Mouse (Mus musculus): Measurements from ENCODE around the gene Myadml2. TPM values are rescaled to one million over a fixed set of nuclear protein-coding genes. Genes with fewer than 3 reads are reported as not detected.

Myadml2 gene
- polyA plus RNA-seq, 1 experiment, result not detected

GRCm38 (mm10) chr11:120659509-120660300 lies 11.7 kb upstream of the Myadml2 start:
- Histone ChIP-seq H3K9ac (ENCODE audit: low read depth, poor library complexity, severe bottlenecking) (peak overlapping the region; percentile 78), H3K9me3 (replicated peaks; ENCODE audit: control insufficient read depth, insufficient read depth, low read length, poor library complexity, severe bottlenecking) (no peaks in the 10 kb centered on the region), H3K27ac (ENCODE audit: insufficient read depth, low read length) (no peak overlapping the region), H3K4me1 (ENCODE audit: control insufficient read depth, insufficient read depth, low read length) (peaks cover 2% of the 10 kb centered on the region), H3K27me3 (ENCODE audit: control insufficient read depth, insufficient read depth, low read length, poor library complexity, severe bottlenecking) (peaks cover 3% of the 10 kb centered on the region; the same call in 1 of the 2 replicates), H3K36me3 (ENCODE audit: control insufficient read depth, insufficient read depth, low read length, poor library complexity, severe bottlenecking) (no peaks in the 10 kb centered on the region), H3K4me3 (ENCODE audit: low read depth, low read length) (peak overlapping the region; percentile 87)
- TF ChIP-seq CTCF (IDR thresholded peaks at IDR 0.05; ENCODE audit: low read depth, low read length), result no peak
- no peak for TF ChIP-seq EP300 (IDR thresholded peaks at IDR 0.05; ENCODE audit: insufficient read depth, low read depth, low read length)
- TF ChIP-seq POLR2A (IDR thresholded peaks at IDR 0.05; ENCODE audit: insufficient read depth, low read length), result no peak

GRCm38 (mm10) chr11:120658876-120659410 lies 11.0 kb upstream of the Myadml2 start:
- Histone ChIP-seq H3K4me1 (ENCODE audit: control insufficient read depth, insufficient read depth, low read length) (peaks cover 2% of the 10 kb centered on the region), H3K27me3 (ENCODE audit: control insufficient read depth, insufficient read depth, low read length, poor library complexity, severe bottlenecking) (peaks cover 3% of the 10 kb centered on the region; the same call in 1 of the 2 replicates), H3K27ac (ENCODE audit: insufficient read depth, low read length) (no peak overlapping the region), H3K9me3 (replicated peaks; ENCODE audit: control insufficient read depth, insufficient read depth, low read length, poor library complexity, severe bottlenecking) (no peaks in the 10 kb centered on the region), H3K36me3 (ENCODE audit: control insufficient read depth, insufficient read depth, low read length, poor library complexity, severe bottlenecking) (no peaks in the 10 kb centered on the region), H3K9ac (ENCODE audit: low read depth, poor library complexity, severe bottlenecking) (no peak overlapping the region), H3K4me3 (ENCODE audit: low read depth, low read length) (peak overlapping the region; percentile 87; the same call in 1 of the 2 replicates)
- TF ChIP-seq EP300 (IDR thresholded peaks at IDR 0.05; ENCODE audit: insufficient read depth, low read depth, low read length) (0 out of 2 replicates have a peak, but pooled peaks have one; percentile 33), POLR2A (IDR thresholded peaks at IDR 0.05; ENCODE audit: insufficient read depth, low read length) (no peak), CTCF (IDR thresholded peaks at IDR 0.05; ENCODE audit: low read depth, low read length) (peak; percentile 93)

GRCm38 (mm10) chr11:120657301-120657700 lies 9.3 kb upstream of the Myadml2 start:
- Histone ChIP-seq H3K4me1 (ENCODE audit: control insufficient read depth, insufficient read depth, low read length) (peaks cover 2% of the 10 kb centered on the region), H3K36me3 (ENCODE audit: control insufficient read depth, insufficient read depth, low read length, poor library complexity, severe bottlenecking) (no peaks in the 10 kb centered on the region), H3K27ac (ENCODE audit: insufficient read depth, low read length) (no peak overlapping the region), H3K4me3 (ENCODE audit: low read depth, low read length) (no peak overlapping the region), H3K27me3 (ENCODE audit: control insufficient read depth, insufficient read depth, low read length, poor library complexity, severe bottlenecking) (peaks cover 3% of the 10 kb centered on the region; the same call in 1 of the 2 replicates), H3K9me3 (replicated peaks; ENCODE audit: control insufficient read depth, insufficient read depth, low read length, poor library complexity, severe bottlenecking) (no peaks in the 10 kb centered on the region), H3K9ac (ENCODE audit: low read depth, poor library complexity, severe bottlenecking) (no peak overlapping the region)
- no peak for TF ChIP-seq EP300 (IDR thresholded peaks at IDR 0.05; ENCODE audit: insufficient read depth, low read depth, low read length)
- TF ChIP-seq CTCF (IDR thresholded peaks at IDR 0.05; ENCODE audit: low read depth, low read length), result no peak
- TF ChIP-seq POLR2A (IDR thresholded peaks at IDR 0.05; ENCODE audit: insufficient read depth, low read length), result no peak

GRCm38 (mm10) chr11:120654741-120655140 lies 6.8 kb upstream of the Myadml2 start:
- Histone ChIP-seq H3K9me3 (replicated peaks; ENCODE audit: control insufficient read depth, insufficient read depth, low read length, poor library complexity, severe bottlenecking) (no peaks in the 10 kb centered on the region), H3K4me1 (ENCODE audit: control insufficient read depth, insufficient read depth, low read length) (no peaks in the 10 kb centered on the region), H3K27ac (ENCODE audit: insufficient read depth, low read length) (no peak overlapping the region), H3K27me3 (ENCODE audit: control insufficient read depth, insufficient read depth, low read length, poor library complexity, severe bottlenecking) (no peaks in the 10 kb centered on the region), H3K9ac (ENCODE audit: low read depth, poor library complexity, severe bottlenecking) (no peak overlapping the region), H3K36me3 (ENCODE audit: control insufficient read depth, insufficient read depth, low read length, poor library complexity, severe bottlenecking) (no peaks in the 10 kb centered on the region), H3K4me3 (ENCODE audit: low read depth, low read length) (no peak overlapping the region)
- no peak for TF ChIP-seq POLR2A (IDR thresholded peaks at IDR 0.05; ENCODE audit: insufficient read depth, low read length)
- no peak for TF ChIP-seq CTCF (IDR thresholded peaks at IDR 0.05; ENCODE audit: low read depth, low read length)
- TF ChIP-seq EP300 (IDR thresholded peaks at IDR 0.05; ENCODE audit: insufficient read depth, low read depth, low read length), result no peak

GRCm38 (mm10) chr11:120651872-120652271 lies 3.9 kb upstream of the Myadml2 start:
- TF ChIP-seq CTCF (IDR thresholded peaks at IDR 0.05; ENCODE audit: low read depth, low read length) (peak; percentile 46), POLR2A (IDR thresholded peaks at IDR 0.05; ENCODE audit: insufficient read depth, low read length) (no peak)
- H3K9me3 ChIP-seq (replicated peaks; ENCODE audit: control insufficient read depth, insufficient read depth, low read length, poor library complexity, severe bottlenecking), result no peaks in the 10 kb centered on the region
- H3K4me1 ChIP-seq (ENCODE audit: control insufficient read depth, insufficient read depth, low read length), result no peaks in the 10 kb centered on the region
- H3K9ac ChIP-seq (ENCODE audit: low read depth, poor library complexity, severe bottlenecking), result no peak overlapping the region
- no peaks in the 10 kb centered on the region for H3K27me3 ChIP-seq (ENCODE audit: control insufficient read depth, insufficient read depth, low read length, poor library complexity, severe bottlenecking)
- no peak overlapping the region for H3K4me3 ChIP-seq (ENCODE audit: low read depth, low read length)
- H3K27ac ChIP-seq (ENCODE audit: insufficient read depth, low read length), result no peak overlapping the region
- no peaks in the 10 kb centered on the region for H3K36me3 ChIP-seq (ENCODE audit: control insufficient read depth, insufficient read depth, low read length, poor library complexity, severe bottlenecking)
